Mouse (Mus musculus): ENCODE measurements around the gene Rps21.

- TF ChIP-seq CTCF (IDR thresholded peaks at IDR 0.05; ENCODE audit: low read depth, low read length), result no peak
- no peak for TF ChIP-seq POLR2A (IDR thresholded peaks at IDR 0.05; ENCODE audit: insufficient read depth, low read length)
- no peak for TF ChIP-seq EP300 (IDR thresholded peaks at IDR 0.05; ENCODE audit: insufficient read depth, low read depth, low read length)
Observed at GRCm38 (mm10) chr2:180216921-180217320, 40.3 kb upstream of the Rps21 start.
